Mouse (Mus musculus) midbrain, embryonic 10.5 days (tissue): ENCODE data around the gene Ddx27. TPM values are rescaled to one million over a fixed set of nuclear protein-coding genes. Genes with fewer than 3 reads are reported as not detected.

Experiments used
- DNase-seq: peaks from one replicate; pipeline ENCODE4 v3.0.0-alpha.2; 2017; ENCODE audit warnings: low spot score
- H3K27ac ChIP-seq: fragments of 300-500 bp; sonication (generic); replicated peaks from 2 replicates; pipeline ENCODE4 v1.5.1; 2016; ENCODE audit warnings: mild to moderate bottlenecking
- H3K27me3 ChIP-seq: fragments of 300-500 bp; sonication (generic); 2 replicates; pipeline ENCODE4 v1.6.1; 2016; ENCODE audit warnings: low read depth, mild to moderate bottlenecking; ENCODE audit not compliant: poor library complexity, severe bottlenecking
- H3K36me3 ChIP-seq: fragments of 300-500 bp; sonication (generic); 2 replicates; pipeline ENCODE4 v1.6.1; 2016; ENCODE audit warnings: mild to moderate bottlenecking, moderate library complexity
- H3K4me1 ChIP-seq: fragments of 300-500 bp; sonication (generic); 2 replicates; pipeline ENCODE4 v1.6.1; 2016
- H3K4me3 ChIP-seq: fragments of 300-500 bp; sonication (generic); 2 replicates; pipeline ENCODE4 v1.5.1; 2016; ENCODE audit warnings: mild to moderate bottlenecking, moderate library complexity
- H3K9me3 ChIP-seq: fragments of 300-500 bp; sonication (generic); replicated peaks from 2 replicates; pipeline ENCODE4 v1.6.1; 2016; ENCODE audit warnings: mild to moderate bottlenecking
- WGBS: fragments of 180-500 bp; shearing (Covaris S2); methylation state at CpG from one replicate; pipeline ENCODE4 v1.1.7; 2016; 5-methylcytosine and 5-hydroxymethylcytosine counted together
- polyA plus RNA-seq: library from polyadenylated mRNA; unstranded; fragments of >200 nt; fragmentation: Nextera tagmentation; extraction: Ambion mirVana; gene quantifications from 2 replicates; pipeline ENCODE4 v1.2.1, GENCODE M21; 2016

Ddx27 gene
- polyA plus RNA-seq, 1 experiment from 2014 or later: 69.3 TPM

DNA sequence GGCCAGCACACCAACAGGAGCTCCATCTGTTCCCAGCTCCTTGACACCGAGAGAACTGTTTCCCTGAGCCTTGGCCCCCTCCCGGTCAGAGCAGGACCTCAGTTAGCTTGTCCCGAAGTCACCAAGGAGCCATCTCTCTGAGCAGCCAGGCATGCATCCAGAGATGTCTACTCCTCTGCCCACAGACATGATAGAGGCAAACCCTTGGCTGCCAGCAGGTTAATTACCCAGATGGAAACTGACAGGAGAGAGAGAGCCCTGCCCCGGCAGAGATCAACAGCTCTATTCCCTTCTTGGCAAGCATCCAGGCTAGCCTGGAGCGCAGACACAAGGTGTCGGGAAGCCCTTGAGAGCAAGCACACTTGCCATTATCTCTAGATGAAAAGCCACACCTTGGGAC lies 55.3 kb downstream of the Ddx27 start:
- WGBS: 88% methylated on average over 6 of the region's 6 CpGs

GRCm38 (mm10) chr2:167071266-167071640 lies 56.3 kb downstream of the Ddx27 start:
- peak overlapping the region; percentile 60 for H3K4me3 ChIP-seq
- H3K27ac ChIP-seq: peak overlapping the region; percentile 88
- WGBS: 21% methylated on average over 12 of the region's 12 CpGs
- peaks cover 7% of the 10 kb centered on the region for H3K36me3 ChIP-seq
- no peaks in the 10 kb centered on the region for H3K27me3 ChIP-seq
- no peak for DNase-seq
- H3K9me3 ChIP-seq: no peaks in the 10 kb centered on the region
- H3K4me1 ChIP-seq: peaks cover 11% of the 10 kb centered on the region

More for the DNA sequence above, 55.3 kb downstream of the Ddx27 start:
- no peaks in the 10 kb centered on the region for H3K27me3 ChIP-seq
- H3K36me3 ChIP-seq: peaks cover 16% of the 10 kb centered on the region
- no peaks in the 10 kb centered on the region for H3K9me3 ChIP-seq
- peaks cover 16% of the 10 kb centered on the region for H3K4me1 ChIP-seq
- no peak overlapping the region for H3K27ac ChIP-seq
- no peak overlapping the region for H3K4me3 ChIP-seq
- no peak for DNase-seq

DNA sequence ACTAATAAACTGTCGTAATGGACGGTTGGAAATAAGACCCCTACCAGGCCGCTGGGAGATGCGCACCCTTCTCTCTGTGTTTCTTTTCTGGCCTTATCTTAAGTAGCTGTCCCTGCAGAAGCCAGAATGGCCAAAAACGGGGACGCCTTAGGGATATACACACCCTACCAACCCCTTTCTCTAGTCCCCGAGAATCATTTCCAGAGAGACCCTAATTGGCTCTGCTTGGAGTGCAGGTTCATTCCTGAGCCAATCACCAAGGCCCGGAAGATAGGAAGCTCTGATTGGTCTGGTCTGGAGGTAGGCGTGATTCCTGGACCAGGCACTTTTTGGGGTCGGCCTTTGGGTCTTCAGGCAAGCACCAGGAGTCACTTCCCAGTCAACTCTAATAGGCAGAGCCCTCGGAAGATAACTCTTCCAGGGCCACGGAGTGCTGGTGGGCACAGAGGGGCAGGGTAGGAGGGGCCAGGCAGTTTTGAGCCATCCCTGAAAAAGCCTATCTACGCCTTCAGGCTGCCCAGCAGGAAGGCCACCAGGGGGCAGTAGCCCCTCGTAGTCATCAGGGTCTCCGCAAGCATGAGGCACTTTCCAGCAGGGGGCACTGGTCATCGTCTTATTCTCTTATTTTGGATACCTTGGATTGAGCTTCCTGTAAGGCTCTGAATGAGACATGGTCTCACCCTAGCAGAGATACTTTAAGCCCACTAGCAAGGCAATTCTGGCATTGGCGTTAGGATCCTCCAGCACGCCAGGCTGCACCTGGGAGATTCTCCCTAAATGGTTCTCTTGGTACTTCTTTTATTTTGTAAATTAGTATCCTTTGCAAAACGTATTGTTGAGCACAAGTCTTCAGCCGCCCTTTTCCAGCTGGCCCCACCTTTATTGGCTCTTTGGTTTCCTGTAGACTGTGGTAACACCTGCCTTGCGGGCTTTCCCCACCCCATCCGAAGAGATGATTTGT lies 56.9 kb downstream of the Ddx27 start:
- Histone ChIP-seq H3K9me3 (no peaks in the 10 kb centered on the region), H3K27me3 (no peaks in the 10 kb centered on the region), H3K27ac (peak overlapping the region; percentile 88), H3K4me3 (peak overlapping the region; percentile 60), H3K36me3 (0 out of 2 replicates have a peak, but pooled peaks cover under 1% of the 10 kb centered on the region), H3K4me1 (peaks cover 11% of the 10 kb centered on the region)
- 7% methylated on average over 22 of the region's 22 CpGs for WGBS
- peak; percentile 94 for DNase-seq

- 92% methylated on average over 5 of the region's 5 CpGs for WGBS
- no peaks in the 10 kb centered on the region for H3K27me3 ChIP-seq
- no peak overlapping the region for H3K4me3 ChIP-seq
- H3K4me1 ChIP-seq: peaks cover 24% of the 10 kb centered on the region
- no peak overlapping the region for H3K27ac ChIP-seq
- no peaks in the 10 kb centered on the region for H3K9me3 ChIP-seq
- H3K36me3 ChIP-seq: no peaks in the 10 kb centered on the region
- no peak for DNase-seq
Observed at GRCm38 (mm10) chr2:167074587-167074986, 59.6 kb downstream of the Ddx27 start.

DNA sequence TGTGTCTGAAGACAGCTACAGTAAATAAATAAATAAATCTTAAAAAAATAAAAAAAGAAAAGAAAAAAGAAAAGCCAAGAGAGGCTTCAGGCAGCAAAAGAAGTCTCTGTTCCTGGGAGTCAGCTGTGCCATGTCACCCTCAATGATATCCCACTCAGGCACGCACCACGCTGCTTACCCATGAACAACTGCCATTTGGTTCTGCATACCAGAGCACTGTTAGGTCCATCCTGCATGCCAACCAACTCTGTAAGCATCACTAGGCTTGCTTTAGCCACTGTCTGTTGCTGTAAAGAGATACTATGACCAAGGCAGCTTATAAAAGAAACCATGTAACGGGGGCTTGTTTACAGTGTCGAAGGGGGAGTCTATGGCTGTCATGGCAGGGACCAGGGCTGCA lies 61.4 kb downstream of the Ddx27 start:
- DNase-seq: no peak
- no peaks in the 10 kb centered on the region for H3K9me3 ChIP-seq
- peaks cover 34% of the 10 kb centered on the region for H3K4me1 ChIP-seq
- 98% methylated on average over 4 of the region's 4 CpGs for WGBS
- H3K36me3 ChIP-seq: no peaks in the 10 kb centered on the region
- H3K27me3 ChIP-seq: no peaks in the 10 kb centered on the region
- no peak overlapping the region for H3K4me3 ChIP-seq
- H3K27ac ChIP-seq: no peak overlapping the region

GRCm38 (mm10) chr2:167076759-167077158 lies 61.8 kb downstream of the Ddx27 start:
- no peak for DNase-seq
- 69% methylated on average over 2 of the region's 2 CpGs for WGBS

DNA sequence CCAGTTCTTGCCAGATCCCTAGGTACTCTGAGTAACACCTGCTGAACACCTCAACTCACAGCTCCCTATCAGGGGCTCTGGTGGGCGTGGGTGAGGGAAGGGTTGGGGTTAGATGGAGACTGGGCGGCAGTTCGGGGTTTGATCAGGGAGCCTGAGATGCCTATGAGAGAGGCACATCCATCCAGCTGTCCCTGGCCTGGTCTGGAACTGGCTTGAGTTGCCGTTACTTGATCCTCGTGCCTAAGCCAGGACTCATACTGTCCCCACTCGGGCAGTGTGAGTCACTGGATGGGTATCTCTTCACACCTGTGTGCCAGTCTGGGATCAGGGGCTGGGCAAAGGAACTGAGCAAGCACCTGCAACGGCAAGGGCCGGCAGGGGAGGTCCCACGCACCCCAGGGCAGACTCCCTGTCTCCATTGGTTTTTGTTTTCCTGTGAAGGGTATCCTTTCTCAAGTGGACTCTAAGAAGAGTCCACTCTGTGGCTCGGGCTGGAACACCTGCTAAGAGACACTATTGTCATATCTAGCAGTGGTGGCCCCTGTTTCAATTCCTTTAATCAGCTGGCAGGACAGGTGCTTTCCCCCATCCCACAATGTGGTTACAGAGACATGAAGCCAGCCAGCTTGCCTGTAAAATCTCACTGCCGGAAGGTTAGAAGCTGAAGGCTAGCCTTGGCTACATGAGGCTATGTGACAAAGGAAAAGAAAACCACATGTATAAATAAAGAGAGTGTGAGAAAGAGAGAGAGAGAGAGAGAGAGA lies 62.4 kb downstream of the Ddx27 start:
- Histone ChIP-seq H3K27me3 (no peaks in the 10 kb centered on the region), H3K9me3 (no peaks in the 10 kb centered on the region), H3K36me3 (no peaks in the 10 kb centered on the region), H3K4me1 (peaks cover 38% of the 10 kb centered on the region), H3K4me3 (no peak overlapping the region), H3K27ac (no peak overlapping the region)
- 93% methylated on average over 11 of the region's 11 CpGs for WGBS
- DNase-seq: no peak

More at GRCm38 (mm10) chr2:167076759-167077158, 61.8 kb downstream of the Ddx27 start:
- H3K4me1 ChIP-seq: peaks cover 37% of the 10 kb centered on the region
- H3K4me3 ChIP-seq: no peak overlapping the region
- no peaks in the 10 kb centered on the region for H3K36me3 ChIP-seq
- no peaks in the 10 kb centered on the region for H3K27me3 ChIP-seq
- no peak overlapping the region for H3K27ac ChIP-seq
- no peaks in the 10 kb centered on the region for H3K9me3 ChIP-seq

DNA sequence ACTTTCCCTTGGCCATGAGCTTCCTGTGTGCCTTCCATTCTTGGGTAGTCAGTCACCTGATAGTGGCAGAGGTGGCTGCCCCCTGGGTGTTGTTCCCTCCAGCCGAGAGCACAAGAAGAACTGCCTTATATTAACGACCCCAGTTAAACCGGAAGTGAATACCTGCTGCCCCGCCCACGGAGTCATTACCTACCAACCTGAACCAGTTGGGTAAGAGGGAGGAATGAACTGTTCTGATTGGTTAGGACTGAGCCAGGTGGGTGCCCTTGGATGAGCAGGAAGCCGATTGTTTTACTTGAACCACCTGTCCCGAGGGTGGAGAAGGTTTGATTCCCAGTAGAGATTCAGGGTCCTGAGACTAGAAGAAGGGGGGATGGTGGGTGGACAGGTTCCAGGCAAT lies 63.5 kb downstream of the Ddx27 start:
- H3K9me3 ChIP-seq: no peaks in the 10 kb centered on the region
- peaks cover 37% of the 10 kb centered on the region for H3K4me1 ChIP-seq
- WGBS: 50% methylated on average over 7 of the region's 7 CpGs
- no peak for DNase-seq
- no peak overlapping the region; the same call in 1 of the 2 replicates for H3K27ac ChIP-seq
- H3K4me3 ChIP-seq: no peak overlapping the region
- H3K36me3 ChIP-seq: no peaks in the 10 kb centered on the region
- no peaks in the 10 kb centered on the region for H3K27me3 ChIP-seq

DNA sequence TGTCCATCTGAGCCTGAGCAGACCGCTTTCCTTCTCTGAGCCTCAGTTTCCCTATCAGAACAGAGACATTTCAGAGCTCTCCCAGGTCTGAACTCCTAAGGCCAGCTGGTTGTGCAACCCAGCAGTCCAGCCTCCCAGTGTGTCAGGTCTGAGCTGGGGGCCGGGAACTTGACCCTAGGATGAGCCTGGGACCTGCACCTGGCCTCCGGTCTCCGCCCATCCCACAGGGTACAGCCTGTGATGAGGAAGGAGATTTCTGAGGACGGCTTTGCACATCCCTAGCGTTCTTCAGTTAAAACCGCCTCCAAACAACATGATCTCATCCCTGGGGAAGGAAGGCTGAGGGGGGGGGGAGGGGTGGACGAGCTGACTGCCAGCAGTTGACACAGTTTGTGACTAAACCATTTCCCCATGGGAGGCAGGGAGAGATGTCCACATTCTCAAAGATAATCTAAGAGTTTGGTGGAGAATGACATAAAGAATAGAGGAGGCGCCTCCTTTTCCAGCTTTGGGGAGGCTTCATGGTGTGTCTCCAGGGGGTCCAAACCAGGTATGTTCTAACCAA lies 64.0 kb downstream of the Ddx27 start:
- Histone ChIP-seq H3K4me1 (peaks cover 37% of the 10 kb centered on the region), H3K36me3 (no peaks in the 10 kb centered on the region), H3K9me3 (no peaks in the 10 kb centered on the region), H3K4me3 (no peak overlapping the region), H3K27me3 (no peaks in the 10 kb centered on the region), H3K27ac (no peak overlapping the region; the same call in 1 of the 2 replicates)
- DNase-seq: no peak
- WGBS: 67% methylated on average over 9 of the region's 9 CpGs

DNA sequence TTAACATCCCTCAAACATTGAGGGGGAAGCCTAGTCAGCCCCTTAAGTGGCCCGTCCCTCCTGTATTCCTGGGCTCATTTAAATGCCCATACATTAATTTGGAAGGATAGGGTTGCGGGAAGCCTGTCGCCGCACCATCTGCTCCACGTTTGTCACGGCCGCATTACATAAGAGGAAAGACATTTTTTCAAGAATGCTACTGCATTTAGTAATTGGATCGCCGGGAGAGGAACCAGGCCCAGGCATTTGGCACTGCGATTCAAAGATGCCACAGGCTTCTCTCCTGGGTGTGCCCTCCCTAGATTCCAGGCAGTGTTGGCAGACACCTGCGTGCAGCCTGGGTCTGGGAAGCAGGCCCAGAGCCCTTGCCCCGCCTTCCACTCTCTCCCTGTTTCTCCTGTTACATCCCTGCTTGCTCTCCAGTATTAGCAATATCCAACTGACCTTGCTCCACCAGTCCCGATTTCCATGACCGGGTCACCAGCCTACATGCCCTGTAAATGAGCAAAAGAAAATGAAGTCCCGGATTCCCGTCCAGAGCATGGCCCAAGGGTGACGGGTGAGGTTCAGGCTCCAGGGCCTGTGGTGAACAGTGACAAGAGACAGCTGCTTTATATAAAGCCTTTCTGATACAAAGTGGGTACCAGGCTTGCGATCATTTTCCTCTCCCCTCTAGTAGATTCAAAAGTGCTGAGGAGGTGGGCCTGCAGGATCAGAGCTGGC lies 64.7 kb downstream of the Ddx27 start:
- 75% methylated on average over 18 of the region's 18 CpGs for WGBS

GRCm38 (mm10) chr2:167080387-167080786 lies 65.4 kb downstream of the Ddx27 start:
- Histone ChIP-seq H3K4me1 (peaks cover 37% of the 10 kb centered on the region), H3K27me3 (no peaks in the 10 kb centered on the region), H3K27ac (no peak overlapping the region), H3K36me3 (no peaks in the 10 kb centered on the region), H3K4me3 (no peak overlapping the region), H3K9me3 (no peaks in the 10 kb centered on the region)
- whole genome bisulfite sequencing: 88% methylated on average over 3 of the region's 3 CpGs
- DNase-seq: no peak

More for the DNA sequence above, 64.7 kb downstream of the Ddx27 start:
- Histone ChIP-seq H3K9me3 (no peaks in the 10 kb centered on the region), H3K4me3 (no peak overlapping the region), H3K27me3 (no peaks in the 10 kb centered on the region), H3K4me1 (peaks cover 37% of the 10 kb centered on the region), H3K36me3 (no peaks in the 10 kb centered on the region), H3K27ac (no peak overlapping the region; the same call in 1 of the 2 replicates)
- DNase-seq: no peak

- Histone ChIP-seq H3K9me3 (no peaks in the 10 kb centered on the region), H3K4me3 (no peak overlapping the region), H3K27me3 (no peaks in the 10 kb centered on the region), H3K27ac (peak overlapping the region; percentile 59; the same call in 1 of the 2 replicates), H3K4me1 (peaks cover 37% of the 10 kb centered on the region), H3K36me3 (no peaks in the 10 kb centered on the region)
- no peak for DNase-seq
- 67% methylated on average over 6 of the region's 6 CpGs for WGBS
Observed at GRCm38 (mm10) chr2:167081135-167081534, 66.1 kb downstream of the Ddx27 start.
